Mouse (Mus musculus) forebrain, embryonic 15.5 days (tissue): Measurements from ENCODE around the gene Syna. TPM values are rescaled to one million over a fixed set of nuclear protein-coding genes. Genes with fewer than 3 reads are reported as not detected.

ENCODE experiments used
- ATAC-seq: fragments of 200-750 bp; cut with Nextera tagmentation; replicated peaks from 2 replicates; pipeline ENCODE4 v1.8.0; 2017; ENCODE audit warnings: mild to moderate bottlenecking, moderate TSS enrichment, moderate library complexity
- H3K27ac ChIP-seq: fragments of 300-500 bp; sonication (generic); replicated peaks from 2 replicates; pipeline ENCODE4 v1.5.1; 2015; ENCODE audit warnings: mild to moderate bottlenecking, inconsistent platforms
- H3K27me3 ChIP-seq: fragments of 300-500 bp; sonication (generic); 2 replicates; pipeline ENCODE4 v1.6.1; 2015; ENCODE audit warnings: inconsistent platforms
- H3K36me3 ChIP-seq: fragments of 300-500 bp; sonication (generic); 2 replicates; pipeline ENCODE4 v1.6.1; 2015; ENCODE audit warnings: mild to moderate bottlenecking, inconsistent platforms
- H3K4me1 ChIP-seq: fragments of 300-500 bp; sonication (generic); 2 replicates; pipeline ENCODE4 v1.6.1; 2015; ENCODE audit warnings: inconsistent platforms
- H3K4me2 ChIP-seq: fragments of 300-500 bp; sonication (generic); replicated peaks from 2 replicates; pipeline ENCODE4 v1.6.1; 2015; ENCODE audit warnings: mild to moderate bottlenecking, inconsistent platforms
- H3K4me3 ChIP-seq: fragments of 300-500 bp; sonication (generic); 2 replicates; pipeline ENCODE4 v1.5.1; 2015; ENCODE audit warnings: mild to moderate bottlenecking, inconsistent platforms
- H3K9ac ChIP-seq: fragments of 300-500 bp; sonication (generic); replicated peaks from 2 replicates; pipeline ENCODE4 v1.6.1; 2015; ENCODE audit warnings: mild to moderate bottlenecking, inconsistent platforms
- H3K9me3 ChIP-seq: fragments of 300-500 bp; sonication (generic); 2 replicates; pipeline ENCODE4 v1.6.1; 2016; ENCODE audit warnings: inconsistent platforms
- WGBS: fragments of 180-500 bp; shearing (Covaris S2); methylation state at CpG from one replicate; pipeline ENCODE4 v1.1.7; 2015; ENCODE audit warnings: mixed read lengths; 5-methylcytosine and 5-hydroxymethylcytosine counted together
- microRNA-seq: library from miRNA; unstranded; fragments of <30 nt; microRNA quantifications from one replicate; pipeline ENCODE4, GENCODE M21; 2016
- polyA plus RNA-seq: library from polyadenylated mRNA; unstranded; fragments of >200 nt; fragmentation: Nextera tagmentation; extraction: Ambion mirVana; gene quantifications from 2 replicates; pipeline ENCODE4 v1.2.1, GENCODE M21; 2015

Gene Syna
- polyA plus RNA-seq, 1 experiment from 2014 or later: 0.59 TPM

DNA sequence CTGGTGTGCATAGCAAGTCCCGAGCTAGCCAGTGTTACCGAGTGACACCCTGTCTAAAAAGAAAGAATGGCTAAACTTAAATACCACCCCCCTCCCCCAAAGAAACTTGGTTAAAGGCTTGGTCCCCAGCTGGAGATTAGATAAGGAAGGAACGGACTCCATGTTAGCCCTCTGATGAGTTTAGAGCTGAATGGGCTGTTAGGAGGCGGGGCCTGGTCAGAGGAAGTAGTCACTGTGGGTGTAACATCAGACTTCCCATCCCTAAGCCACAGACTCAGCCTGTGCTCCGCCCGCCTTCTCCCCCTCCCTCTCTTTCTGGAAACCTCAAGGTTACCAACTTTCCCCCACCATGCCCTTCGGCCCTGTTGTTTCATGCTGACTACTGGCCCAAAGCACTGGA, 38.2 kb downstream of the Syna start:
- no peak overlapping the region for H3K4me2 ChIP-seq
- H3K27ac ChIP-seq: 0 out of 2 replicates have a peak overlapping the region, but pooled peaks have one; percentile 47
- 89% methylated on average over 7 of the region's 7 CpGs for WGBS
- peaks cover 15% of the 10 kb centered on the region for H3K4me1 ChIP-seq
- peaks cover 55% of the 10 kb centered on the region for H3K36me3 ChIP-seq
- ATAC-seq: no peak
- H3K9me3 ChIP-seq: no peaks in the 10 kb centered on the region
- H3K9ac ChIP-seq: no peak overlapping the region
- no peak overlapping the region for H3K4me3 ChIP-seq
- H3K27me3 ChIP-seq: no peaks in the 10 kb centered on the region

DNA sequence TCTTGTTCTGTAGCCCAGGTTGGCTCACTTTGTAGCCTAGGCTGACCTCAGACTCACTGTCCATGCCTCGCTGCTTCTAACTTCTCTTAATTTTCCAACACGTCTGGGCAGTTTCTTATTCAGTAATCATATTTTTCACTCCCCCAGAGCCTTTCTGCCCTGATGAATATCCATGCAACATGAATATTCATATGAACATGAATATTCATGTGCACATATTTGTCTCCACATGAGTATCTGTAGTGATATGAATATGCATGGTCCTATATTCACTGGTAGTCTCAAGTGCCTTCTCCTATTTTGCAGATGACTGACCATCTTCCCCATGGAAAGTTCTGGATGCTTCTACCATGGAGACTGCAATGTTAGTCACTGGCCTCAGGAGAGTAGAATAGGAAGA, 38.8 kb downstream of the Syna start:
- WGBS: 58% methylated on average over 2 of the region's 2 CpGs
- peaks cover 61% of the 10 kb centered on the region for H3K36me3 ChIP-seq
- peak; percentile 48 for ATAC-seq
- no peak overlapping the region for H3K4me3 ChIP-seq
- H3K4me1 ChIP-seq: peaks cover 15% of the 10 kb centered on the region
- H3K27me3 ChIP-seq: no peaks in the 10 kb centered on the region
- H3K27ac ChIP-seq: peak overlapping the region; percentile 47
- H3K4me2 ChIP-seq: no peak overlapping the region
- no peak overlapping the region for H3K9ac ChIP-seq
- no peaks in the 10 kb centered on the region for H3K9me3 ChIP-seq

DNA sequence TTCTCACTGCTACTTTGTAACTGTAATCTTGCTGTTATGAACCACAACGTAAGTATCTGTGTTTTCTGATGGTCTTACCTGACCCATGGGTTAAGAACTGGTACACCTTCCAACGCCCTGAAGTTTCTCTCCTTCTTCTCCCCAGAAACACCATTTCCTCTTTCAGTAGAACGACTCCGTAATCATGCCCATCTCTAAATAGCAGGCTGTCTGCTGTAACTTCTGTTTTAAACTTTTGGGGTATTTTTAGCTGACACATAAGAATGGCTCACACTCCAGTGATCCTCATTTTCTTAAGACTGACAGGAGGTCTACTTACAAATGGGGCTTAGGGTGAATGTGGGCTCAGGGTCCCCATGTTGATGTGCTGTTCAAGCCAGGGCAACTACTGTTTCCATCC, 39.9 kb downstream of the Syna start:
- no peak overlapping the region for H3K4me3 ChIP-seq
- H3K36me3 ChIP-seq: peaks cover 66% of the 10 kb centered on the region
- no peak for ATAC-seq
- H3K4me1 ChIP-seq: peaks cover 15% of the 10 kb centered on the region
- no peak overlapping the region for H3K9ac ChIP-seq
- no peaks in the 10 kb centered on the region for H3K27me3 ChIP-seq
- H3K4me2 ChIP-seq: no peak overlapping the region
- H3K27ac ChIP-seq: no peak overlapping the region
- no peaks in the 10 kb centered on the region for H3K9me3 ChIP-seq
- WGBS: 96% methylated on average over 4 of the region's 4 CpGs

DNA sequence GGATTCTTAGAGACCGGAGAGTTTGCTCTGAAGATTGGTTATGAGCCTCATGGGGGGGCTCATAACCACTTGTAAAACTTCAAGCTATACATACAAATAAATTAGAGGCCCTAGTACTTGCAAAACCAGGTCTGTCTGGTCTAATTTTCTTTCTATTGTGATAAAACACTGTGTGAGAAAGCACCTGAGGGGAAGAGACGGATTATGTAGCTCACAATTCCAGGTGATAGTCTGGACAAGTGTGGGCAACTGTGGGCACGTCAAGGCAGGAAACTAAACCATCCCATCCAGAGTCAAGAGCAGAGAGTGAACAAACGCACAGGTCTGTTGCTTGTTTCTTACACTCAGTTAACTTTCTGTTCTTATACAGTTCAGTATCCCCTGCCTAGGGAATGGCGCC, 40.5 kb downstream of the Syna start:
- 96% methylated on average over 5 of the region's 5 CpGs for WGBS
- no peak overlapping the region for H3K4me2 ChIP-seq
- peaks cover 70% of the 10 kb centered on the region for H3K36me3 ChIP-seq
- no peak overlapping the region for H3K27ac ChIP-seq
- no peak overlapping the region for H3K9ac ChIP-seq
- H3K4me1 ChIP-seq: peaks cover 15% of the 10 kb centered on the region
- no peak for ATAC-seq
- no peaks in the 10 kb centered on the region for H3K9me3 ChIP-seq
- H3K4me3 ChIP-seq: no peak overlapping the region
- no peaks in the 10 kb centered on the region for H3K27me3 ChIP-seq

DNA sequence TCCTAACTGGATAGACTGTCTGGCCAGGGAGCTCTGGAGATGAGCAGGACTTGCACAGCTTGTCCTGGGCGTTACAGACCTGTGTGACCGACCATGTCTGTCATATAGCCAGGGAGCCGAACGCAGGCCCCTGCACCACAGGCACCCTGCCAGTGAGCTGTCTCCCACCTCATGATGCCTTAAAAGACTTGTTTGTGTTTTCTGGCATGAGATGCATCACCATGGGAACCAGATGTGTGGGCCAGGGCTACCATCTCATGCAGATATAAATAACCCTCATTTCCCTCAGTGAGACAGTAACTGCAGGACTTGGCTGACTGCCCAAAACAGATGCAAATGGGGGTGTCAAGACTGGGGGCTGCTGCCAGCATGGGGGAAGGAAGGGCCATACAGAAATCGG, 47.9 kb downstream of the Syna start:
- Histone ChIP-seq H3K9me3 (no peaks in the 10 kb centered on the region), H3K27me3 (no peaks in the 10 kb centered on the region), H3K4me2 (no peak overlapping the region), H3K36me3 (peaks cover 75% of the 10 kb centered on the region), H3K27ac (peak overlapping the region; percentile 79), H3K4me3 (no peak overlapping the region), H3K4me1 (peaks cover 22% of the 10 kb centered on the region), H3K9ac (no peak overlapping the region)
- peak; percentile 83 for ATAC-seq
- WGBS: 19% methylated on average over 5 of the region's 5 CpGs

DNA sequence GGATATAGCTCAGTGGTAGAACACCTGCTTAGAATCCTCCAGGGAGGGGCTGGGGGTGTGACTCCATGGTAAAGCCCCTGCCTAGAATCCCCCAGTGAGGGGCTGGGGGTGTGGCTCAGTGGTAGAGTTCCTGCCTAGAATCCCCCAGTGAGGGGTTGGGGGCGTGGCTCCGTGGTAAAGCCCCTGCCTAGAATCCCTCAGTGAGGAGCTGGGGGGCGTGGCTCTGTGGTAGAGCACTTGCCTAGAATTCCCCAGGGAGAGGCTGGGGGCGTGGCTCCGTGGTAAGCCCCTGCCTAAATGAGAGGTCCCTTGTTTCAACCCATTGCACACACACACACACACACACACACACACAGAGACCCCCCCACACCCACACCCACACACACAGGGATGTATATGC, 49.7 kb downstream of the Syna start:
- H3K27me3 ChIP-seq: no peaks in the 10 kb centered on the region
- no peak overlapping the region for H3K4me3 ChIP-seq
- peaks cover 31% of the 10 kb centered on the region for H3K4me1 ChIP-seq
- H3K36me3 ChIP-seq: peaks cover 61% of the 10 kb centered on the region
- no peak for ATAC-seq
- no peak overlapping the region for H3K27ac ChIP-seq
- H3K9ac ChIP-seq: no peak overlapping the region
- H3K4me2 ChIP-seq: no peak overlapping the region
- H3K9me3 ChIP-seq: no peaks in the 10 kb centered on the region
- 92% methylated on average over 5 of the region's 5 CpGs for WGBS

DNA sequence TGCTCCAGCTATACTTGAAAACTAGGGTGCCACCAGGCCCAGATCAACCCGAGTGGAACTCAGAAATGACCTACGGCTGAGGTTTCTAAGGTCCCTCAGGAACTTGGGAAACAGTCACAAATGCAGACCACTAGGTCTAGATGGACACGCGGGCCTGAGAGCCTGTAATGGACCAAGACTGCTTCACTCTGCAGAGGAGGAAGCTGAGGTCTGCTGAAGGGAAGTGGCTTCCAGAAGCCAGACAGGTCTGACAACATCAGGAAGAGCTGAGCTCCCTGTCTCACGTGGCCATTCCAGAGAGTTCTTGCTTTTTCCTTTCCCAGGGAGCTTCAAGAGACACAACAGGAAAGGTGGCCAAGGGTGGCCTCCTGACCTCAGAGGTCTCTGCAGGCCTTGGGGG, 51.0 kb downstream of the Syna start:
- Histone ChIP-seq H3K4me1 (peaks cover 31% of the 10 kb centered on the region), H3K27me3 (no peaks in the 10 kb centered on the region), H3K4me2 (no peak overlapping the region), H3K27ac (no peak overlapping the region), H3K9ac (no peak overlapping the region), H3K4me3 (no peak overlapping the region), H3K36me3 (peaks cover 54% of the 10 kb centered on the region), H3K9me3 (no peaks in the 10 kb centered on the region)
- ATAC-seq: no peak
- WGBS: 93% methylated on average over 5 of the region's 5 CpGs

Small RNA genes lying within 50 kb of the gene (microRNA-seq; reads per million reads assigned to microRNA genes)
- not detected for gene Mir7228

Other genes with a start within 250 kb of the Syna start
- gene Gtf2i, start 245.4 kb downstream of the Syna start, polyA plus RNA-seq: 179 and 182 TPM in 2 replicates
- 89.7 and 93.3 TPM in 2 replicates for gene Gtf2ird1, start 103.5 kb downstream of the Syna start, polyA plus RNA-seq
- gene Clip2, start 7.7 kb downstream of the Syna start, polyA plus RNA-seq: 14.7 and 15.0 TPM in 2 replicates
- 218 TPM in 2 replicates for gene Rfc2, start 21.2 kb upstream of the Syna start, polyA plus RNA-seq
- 2.6 and 4.4 TPM in 2 replicates for gene Lat2, start 54.9 kb upstream of the Syna start, polyA plus RNA-seq
- gene Eif4h, start 79.3 kb upstream of the Syna start, polyA plus RNA-seq: 405 and 408 TPM in 2 replicates
- gene Limk1, start 128.4 kb upstream of the Syna start, polyA plus RNA-seq: 16.0 and 16.9 TPM in 2 replicates
- 7.7 and 7.8 TPM in 2 replicates for gene Eln, start 187.2 kb upstream of the Syna start, polyA plus RNA-seq